Comparison of ENCODE assay signal across 19 mouse cellular contexts in genomic region chr3:69292628-69293027, GRCm38 (mm10). TPM values are rescaled to one million over a fixed set of nuclear protein-coding genes. Genes with fewer than 3 reads are reported as not detected.
A peak's percentile ranks its signal among the peaks of the same experiment; 100 is the strongest.
DNase-seq lines count a peak whose midpoint lies in the region; ATAC-seq and TF ChIP-seq lines count a peak whose summit lies in the region.
"Had no signal": no experiment of that assay in that cellular context is flagged by ENCODE, and none has a peak within 500 bp of the region (broad histone marks: within the 10 kb centered on the region; RNA-seq: fewer than 3 reads in every experiment).

No protein-coding gene starts in this region.

- peak; percentile 55 for TF ChIP-seq EP300 in lung, postnatal 0 days (IDR thresholded peaks at IDR 0.05)

- H3K9ac ChIP-seq in lung, postnatal 0 days (replicated peaks; ENCODE audit: low read depth): no peak overlapping the region
- H3K9ac ChIP-seq: forebrain, embryonic 15.5 days; hindbrain, embryonic 15.5 days; liver, postnatal 0 days; midbrain, embryonic 13.5 days; neural tube, embryonic 13.5 days had no signal

- peak; percentile 8 to 18 for DNase-seq in cerebellum, postnatal 36 days
- no peak for DNase-seq in cerebellum, adult 8-10 months
- DNase-seq in kidney, adult 9 months: peak; percentile 11
- no peak for DNase-seq in kidney, postnatal 4 days
- DNase-seq in lung, postnatal 0 days (ENCODE audit: low spot score): peak; percentile 58
- no peak for DNase-seq in thymus, postnatal 10 days (ENCODE audit: low spot score in 2 of 2)
- no peak for DNase-seq in spleen, postnatal 10 days (ENCODE audit: low spot score in 2 of 2)
- DNase-seq: embryo, embryonic 11 days; gastrocnemius, postnatal 14 days; heart, adult 2 months; heart, postnatal 36 days; liver, postnatal 0 days; right cerebral cortex, adult 18-20 months had no signal

- TF ChIP-seq CTCF in lung, postnatal 0 days (IDR thresholded peaks at IDR 0.05): no peak

- H3K9me3 ChIP-seq in lung, postnatal 0 days (ENCODE audit: low read length): no peaks in the 10 kb centered on the region
- H3K9me3 ChIP-seq: forebrain, embryonic 15.5 days; hindbrain, embryonic 15.5 days; limb, embryonic 10.5 days; midbrain, embryonic 13.5 days; neural tube, embryonic 13.5 days had no signal

- ATAC-seq in lung, postnatal 0 days: peak; percentile 60; the same call in 1 of the 2 replicates
- ATAC-seq: forebrain, embryonic 15.5 days; intestine, postnatal 0 days; liver, postnatal 0 days; midbrain, embryonic 13.5 days had no signal

- H3K4me3 ChIP-seq in lung, postnatal 0 days (ENCODE audit: low read depth, low read length): no peak overlapping the region
- H3K4me3 ChIP-seq: forebrain, embryonic 15.5 days; heart, adult 2 months; hindbrain, embryonic 15.5 days; limb, embryonic 10.5 days; midbrain, embryonic 13.5 days; neural tube, embryonic 13.5 days had no signal

- H3K27me3 ChIP-seq in lung, postnatal 0 days (replicated peaks; ENCODE audit: insufficient read depth, low read length): no peaks in the 10 kb centered on the region
- H3K27me3 ChIP-seq: forebrain, embryonic 15.5 days; hindbrain, embryonic 15.5 days; midbrain, embryonic 13.5 days; neural tube, embryonic 13.5 days had no signal

- WGBS in lung, postnatal 0 days: 44% methylated on average over 1 of the region's 1 CpGs

- no peak overlapping the region for H3K4me2 ChIP-seq in lung, postnatal 0 days (replicated peaks; ENCODE audit: low read depth, low read length)
- H3K4me2 ChIP-seq: forebrain, embryonic 15.5 days; hindbrain, embryonic 15.5 days; midbrain, embryonic 13.5 days; neural tube, embryonic 13.5 days had no signal

- no peak overlapping the region for H3K27ac ChIP-seq in lung, postnatal 0 days (ENCODE audit: low read length)
- H3K27ac ChIP-seq: forebrain, embryonic 15.5 days; heart, adult 2 months; hindbrain, embryonic 15.5 days; limb, embryonic 10.5 days; midbrain, embryonic 13.5 days; neural tube, embryonic 13.5 days had no signal

- no peaks in the 10 kb centered on the region for H3K36me3 ChIP-seq in lung, postnatal 0 days (ENCODE audit: insufficient read depth, low read length)
- H3K36me3 ChIP-seq: forebrain, embryonic 15.5 days; hindbrain, embryonic 15.5 days; limb, embryonic 10.5 days; midbrain, embryonic 13.5 days; neural tube, embryonic 13.5 days had no signal

- H3K4me1 ChIP-seq in lung, postnatal 0 days (ENCODE audit: insufficient read depth, low read depth, low read length): no peaks in the 10 kb centered on the region; the same call in 1 of the 2 replicates

RNA-seq across cellular contexts. Expression of gene Ppm1l, which starts 24.0 kb away (rescaled TPM):
- polyA plus RNA-seq in lung, postnatal 0 days (2015; fragmentation: Nextera tagmentation; extraction: Ambion mirVana): 5.8 and 8.9 TPM in 2 replicates

Comparison
In these comparisons a context has a peak if more than half of its experiments do, and no peak if none do; other contexts are left out.
1. DNase-seq: peak in cerebellum, postnatal 36 days (2 of 2), kidney, adult 9 months (single experiment) and lung, postnatal 0 days (single experiment); none in cerebellum, adult 8-10 months (single experiment), kidney, postnatal 4 days (0 of 2), thymus, postnatal 10 days (0 of 2) and spleen, postnatal 10 days (0 of 2).